Mouse (Mus musculus) adrenal gland (tissue): Measurements from ENCODE around the gene 1700003E16Rik.

Experiments used
- intact Hi-C: fragments of 180-260 bp; cut with DNase I; formaldehyde crosslinking; loops from one replicate; pipeline ENCODE4 v1.15.1; 2025

Gene 1700003E16Rik

GRCm38 (mm10) chr6:83124851-83125312, 31.3 kb upstream of the 1700003E16Rik start:
- intact Hi-C loops = loop anchor here (5.0 kb wide), 1 partner anchor 32 kb away; the partner anchor contains the start of genes 1700003E16Rik and Wdr54

- intact Hi-C loops = no loop called here
These were observed 30.9 kb upstream of the 1700003E16Rik start, which contains the start of gene Ino80b for GRCm38 (mm10) chr6:83125331-83125730. TSS of gene Ino80b (minus strand) at chr6:83125431.

GRCm38 (mm10) chr6:83127419-83127818, 28.8 kb upstream of the 1700003E16Rik start:
- intact Hi-C loops = no loop called here

GRCm38 (mm10) chr6:83131469-83132034, 24.7 kb upstream of the 1700003E16Rik start:
- intact Hi-C loops = no loop called here

GRCm38 (mm10) chr6:83132176-83132919, 23.9 kb upstream of the 1700003E16Rik start:
- intact Hi-C loops = no loop called here

GRCm38 (mm10) chr6:83134226-83134625, 22.0 kb upstream of the 1700003E16Rik start:
- intact Hi-C loops = no loop called here

GRCm38 (mm10) chr6:83134951-83135513, 21.2 kb upstream of the 1700003E16Rik start, which contains the start of gene Rtkn:
TSS of gene Rtkn (plus strand) at chr6:83135463.
- intact Hi-C loops = no loop called here

- intact Hi-C loops = no loop called here
These were observed 20.5 kb upstream of the 1700003E16Rik start for GRCm38 (mm10) chr6:83135571-83136161.

- intact Hi-C loops = no loop called here
These were observed 19.8 kb upstream of the 1700003E16Rik start for GRCm38 (mm10) chr6:83136291-83136880.

- intact Hi-C loops = no loop called here
These were observed 19.2 kb upstream of the 1700003E16Rik start for GRCm38 (mm10) chr6:83136881-83137575.

- intact Hi-C loops = no loop called here
These were observed 18.6 kb upstream of the 1700003E16Rik start for GRCm38 (mm10) chr6:83137576-83137950.

- intact Hi-C loops = no loop called here
These were observed 18.1 kb upstream of the 1700003E16Rik start for GRCm38 (mm10) chr6:83138056-83138455.

- intact Hi-C loops = no loop called here
These were observed 16.2 kb upstream of the 1700003E16Rik start for GRCm38 (mm10) chr6:83140044-83140443.

- intact Hi-C loops = no loop called here
These were observed 14.6 kb upstream of the 1700003E16Rik start for GRCm38 (mm10) chr6:83141636-83142035.

- intact Hi-C loops = no loop called here
These were observed 13.9 kb upstream of the 1700003E16Rik start for GRCm38 (mm10) chr6:83142211-83142731.

GRCm38 (mm10) chr6:83142886-83143285, 13.3 kb upstream of the 1700003E16Rik start:
- intact Hi-C loops = no loop called here

GRCm38 (mm10) chr6:83145209-83145608, 11.0 kb upstream of the 1700003E16Rik start:
- intact Hi-C loops = no loop called here

GRCm38 (mm10) chr6:83145805-83146204, 10.4 kb upstream of the 1700003E16Rik start:
- intact Hi-C loops = no loop called here

GRCm38 (mm10) chr6:83147280-83147679, 8.9 kb upstream of the 1700003E16Rik start:
- intact Hi-C loops = no loop called here

GRCm38 (mm10) chr6:83151721-83152120, 4.5 kb upstream of the 1700003E16Rik start:
- intact Hi-C loops = no loop called here

GRCm38 (mm10) chr6:83153038-83153437, 3.2 kb upstream of the 1700003E16Rik start:
- intact Hi-C loops = no loop called here
